Comparison of ENCODE assay signal across 9 mouse cellular contexts in genomic region chr2:51830286-51830944, GRCm38 (mm10).
DNase-seq lines count a peak whose midpoint lies in the region; ATAC-seq and TF ChIP-seq lines count a peak whose summit lies in the region.
"Had no signal": no experiment of that assay in that cellular context is flagged by ENCODE, and none has a peak within 500 bp of the region (broad histone marks: within the 10 kb centered on the region; RNA-seq: fewer than 3 reads in every experiment).

No protein-coding gene starts in this region.

- no peaks in the 10 kb centered on the region for H3K9me3 ChIP-seq in ES-E14 (ENCODE audit: control insufficient read depth, insufficient read depth, low read depth, low read length)
- H3K9me3 ChIP-seq in kidney, embryonic 15.5 days (replicated peaks), result no peaks in the 10 kb centered on the region
- H3K9me3 ChIP-seq: embryonic facial prominence, embryonic 13.5 days had no signal

- no peaks in the 10 kb centered on the region for H3K36me3 ChIP-seq in ES-E14 (ENCODE audit: control insufficient read depth, insufficient read depth, low read length, poor library complexity, severe bottlenecking)
- H3K36me3 ChIP-seq in kidney, embryonic 15.5 days, result no peaks in the 10 kb centered on the region
- H3K36me3 ChIP-seq: embryonic facial prominence, embryonic 13.5 days had no signal

- 0 out of 2 replicates have a peak, but pooled peaks have one; percentile 49 for ATAC-seq in kidney, embryonic 15.5 days (replicated peaks; ENCODE audit: low FRiP score)
- no peak for ATAC-seq in erythroblast, adult 5-6 weeks (replicated peaks; ENCODE audit: low FRiP score, poor library complexity, severe bottlenecking)

- no peaks in the 10 kb centered on the region for H3K27me3 ChIP-seq in kidney, embryonic 15.5 days
- H3K27me3 ChIP-seq: embryonic facial prominence, embryonic 13.5 days had no signal

- H3K27ac ChIP-seq in ES-E14 (ENCODE audit: insufficient read depth, low read depth, low read length, poor library complexity, severe bottlenecking), result no peak overlapping the region
- no peak overlapping the region for H3K27ac ChIP-seq in kidney, embryonic 15.5 days
- H3K27ac ChIP-seq: embryonic facial prominence, embryonic 13.5 days had no signal

- TF ChIP-seq CTCF in lung, adult 2 months (IDR thresholded peaks at IDR 0.05; ENCODE audit: insufficient read depth, low read length), result no peak

- in situ Hi-C loops in ES-E14 (cut with MboI; ENCODE audit: low sequenced_read_pairs in 2 of 2, unreplicated experiment in 2 of 2), result no loop called here

- no peak overlapping the region for H3K4me2 ChIP-seq in kidney, embryonic 15.5 days
- H3K4me2 ChIP-seq: embryonic facial prominence, embryonic 13.5 days had no signal

- no peaks in the 10 kb centered on the region for H3K4me1 ChIP-seq in ES-E14 (ENCODE audit: control insufficient read depth in 2 of 2, insufficient read depth in 2 of 2, low read length in 2 of 2, poor library complexity in 1 of 2)
- peaks cover 7% of the 10 kb centered on the region; the same call in 1 of the 2 replicates for H3K4me1 ChIP-seq in kidney, embryonic 15.5 days
- H3K4me1 ChIP-seq in lung, adult 2 months (ENCODE audit: control insufficient read depth, insufficient read depth, low read length), result no peaks in the 10 kb centered on the region
- H3K4me1 ChIP-seq: embryonic facial prominence, embryonic 13.5 days had no signal

- no peak for TF ChIP-seq POLR2A in lung, adult 2 months (IDR thresholded peaks at IDR 0.05; ENCODE audit: borderline replicate concordance, extremely low read depth, low read depth, low read length)

- peak; percentile 89 for DNase-seq in 3T3-L1 (ENCODE audit: low read depth, low spot score)
- DNase-seq in ES-E14 (ENCODE audit: low read depth, low spot score), result peak; percentile 30
- peak; percentile 21 to 35 for DNase-seq in cerebellum, postnatal 36 days
- peak; percentile 23 for DNase-seq in gastrocnemius, postnatal 25 days
- peak; percentile 16 for DNase-seq in lung, adult 2 months
- DNase-seq in ovary, postnatal 10 days (ENCODE audit: low spot score), result peak; percentile 7

- H3K9ac ChIP-seq in ES-E14 (ENCODE audit: insufficient read depth, low read depth, low read length, poor library complexity, severe bottlenecking), result no peak overlapping the region
- no peak overlapping the region for H3K9ac ChIP-seq in kidney, embryonic 15.5 days
- H3K9ac ChIP-seq: embryonic facial prominence, embryonic 13.5 days had no signal

- WGBS in kidney, embryonic 15.5 days, result 36% methylated on average over 7 of the region's 7 CpGs
- whole genome bisulfite sequencing in lung, adult 2 months, result 31% methylated on average over 7 of the region's 7 CpGs

- H3K4me3 ChIP-seq in ES-E14 (ENCODE audit: insufficient read depth in 1 of 2, low read depth in 1 of 2, low read length in 2 of 2, poor library complexity in 1 of 2, severe bottlenecking in 1 of 2), result no peak overlapping the region
- no peak overlapping the region for H3K4me3 ChIP-seq in kidney, embryonic 15.5 days (replicated peaks)
- H3K4me3 ChIP-seq in lung, adult 2 months (replicated peaks; ENCODE audit: extremely low read depth, low read depth, low read length), result no peak overlapping the region
- H3K4me3 ChIP-seq: embryonic facial prominence, embryonic 13.5 days had no signal

TF ChIP-seq in ES-E14, 5 proteins besides CTCF, POLR2A, EP300 and RAD21:
- no peak for TF ChIP-seq MAFK (IDR thresholded peaks at IDR 0.05; ENCODE audit: insufficient read depth, low read depth, low read length)
- TF ChIP-seq ZC3H11A (IDR thresholded peaks at IDR 0.05; ENCODE audit: borderline replicate concordance, low read depth, low read length), result peak; percentile 71; the same call in 1 of the 2 replicates

Comparison
In these comparisons a context has a peak if more than half of its experiments do, and no peak if none do; other contexts are left out.
1. DNase-seq: peak in every context shown above with its lines; median percentile 89 in 3T3-L1; 30 in ES-E14; 28 in cerebellum, postnatal 36 days; 23 in gastrocnemius, postnatal 25 days; 16 in lung, adult 2 months; 7 in ovary, postnatal 10 days.